Mouse (Mus musculus): ENCODE measurements around the gene Bcr.
"Not testable (repeated sequence)": the region's sequence is repeated elsewhere in the genome, so short reads cannot be mapped to it uniquely, and the experiment has no call there.

Gene Bcr

DNA sequence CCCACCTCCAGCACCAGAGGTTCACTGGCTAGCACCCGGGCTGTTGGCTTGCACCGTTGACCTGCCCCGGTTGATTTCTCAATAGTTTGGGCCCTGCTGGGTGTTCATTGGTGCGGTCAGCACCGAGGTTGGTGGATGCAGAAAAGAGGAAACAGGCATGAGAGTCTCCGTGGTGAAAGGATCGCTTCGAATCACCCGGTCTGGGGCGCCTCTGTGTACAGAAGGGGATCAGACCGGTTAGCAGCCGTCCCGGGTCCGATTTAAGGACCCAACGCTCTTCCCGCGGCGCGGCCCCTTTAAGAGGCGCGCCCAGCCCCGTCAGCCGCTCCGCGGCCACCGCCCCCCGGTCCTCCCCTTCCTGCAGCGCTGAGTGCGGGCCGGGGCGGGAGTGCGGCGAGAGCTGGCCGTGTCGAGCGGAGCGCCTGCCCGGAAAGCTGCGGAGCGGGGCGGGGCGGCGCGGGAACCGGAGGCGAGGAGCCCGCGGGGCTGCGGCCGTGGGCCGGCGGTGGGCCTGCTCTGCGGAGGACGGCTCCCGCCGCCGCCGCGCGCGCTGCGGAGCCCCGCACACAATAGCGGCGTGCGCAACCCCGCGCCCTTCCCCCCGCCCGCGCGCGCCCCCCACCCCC lies at the start of gene Bcr:
TSS of gene Bcr (plus strand) at position 376 of the 626 bp plus-strand sequence.
- peak; percentile 74 for DNase-seq

DNA sequence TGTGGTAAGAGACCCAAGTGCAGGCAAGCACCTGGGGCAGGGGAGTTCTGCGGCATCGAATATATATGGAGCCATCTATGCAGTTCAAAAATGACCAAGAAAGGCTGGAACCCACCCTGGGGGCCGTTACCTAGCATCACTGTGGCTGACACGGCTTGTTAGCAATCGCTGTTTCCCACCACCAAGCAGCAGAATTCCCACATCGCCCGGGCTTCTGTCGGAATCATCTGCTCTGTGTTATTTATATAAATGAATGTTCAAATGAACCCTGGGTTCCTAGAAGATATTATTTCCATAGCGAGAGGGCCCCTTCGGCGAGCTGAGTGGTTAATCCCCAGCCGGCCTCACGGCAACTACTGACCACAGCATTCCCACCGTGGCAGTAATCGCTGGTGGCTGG lies 49.7 kb upstream of the Bcr start:
- DNase-seq, result no peak

DNA sequence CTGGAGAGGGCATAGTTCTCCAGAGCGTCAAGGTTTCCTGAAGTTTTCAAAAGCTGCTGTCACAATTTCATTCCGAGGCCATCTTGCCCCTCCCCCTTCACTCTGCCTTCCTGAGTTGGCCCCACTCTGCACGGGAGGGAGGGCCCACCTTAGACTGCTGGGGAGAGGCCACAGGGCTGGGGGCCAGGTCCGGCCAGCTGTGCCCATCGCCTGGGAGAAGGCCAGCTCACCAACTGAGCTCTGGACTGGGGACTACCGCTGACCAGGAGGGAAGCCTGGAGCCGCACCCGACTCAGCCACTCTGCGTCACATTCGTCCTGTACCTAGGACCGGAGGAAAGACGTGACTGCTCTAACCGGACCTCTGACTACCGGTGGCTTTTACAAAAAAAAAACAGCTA lies 44.9 kb upstream of the Bcr start:
- DNase-seq, result no peak

DNA sequence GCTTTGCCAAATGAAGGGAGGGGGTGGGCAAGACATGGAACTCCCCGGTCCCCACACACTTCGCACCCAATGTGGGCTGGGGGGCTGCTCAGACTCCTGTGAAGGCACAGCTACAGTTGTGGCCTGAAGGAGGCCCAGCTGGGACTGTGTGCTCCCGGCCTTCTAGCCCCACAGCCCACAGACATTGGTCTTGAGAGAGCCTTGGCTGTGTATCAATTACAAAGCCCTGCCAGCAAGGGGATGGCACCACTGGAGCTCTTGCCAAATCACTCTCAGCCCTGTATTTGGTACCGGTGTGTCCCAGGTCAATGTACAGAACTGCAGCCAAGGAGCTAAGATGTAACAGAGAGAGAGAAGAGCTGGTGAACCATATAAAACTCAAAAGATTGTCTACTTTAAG lies 43.9 kb upstream of the Bcr start:
- DNase-seq, result no peak

DNA sequence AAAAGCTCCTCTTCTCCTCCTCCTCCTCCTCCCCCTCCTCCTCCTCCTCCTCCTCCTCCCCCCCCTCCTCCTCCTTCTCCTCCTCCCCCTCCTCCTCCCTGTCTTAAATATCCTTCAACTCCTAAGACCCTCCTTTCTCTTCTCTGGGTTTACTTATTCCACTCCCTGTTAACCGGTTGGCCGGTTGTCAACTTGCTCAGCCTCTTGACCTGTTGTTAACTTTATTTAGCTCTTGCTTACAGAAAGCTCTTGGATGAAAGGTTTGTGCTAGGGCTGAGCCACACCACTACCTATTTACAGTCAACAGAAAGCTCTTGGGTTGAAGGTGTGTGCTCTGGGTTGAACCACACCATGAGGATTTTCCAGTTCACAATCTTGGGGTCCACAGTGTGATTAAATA lies 40.1 kb upstream of the Bcr start:
- DNase-seq, result no peak

DNA sequence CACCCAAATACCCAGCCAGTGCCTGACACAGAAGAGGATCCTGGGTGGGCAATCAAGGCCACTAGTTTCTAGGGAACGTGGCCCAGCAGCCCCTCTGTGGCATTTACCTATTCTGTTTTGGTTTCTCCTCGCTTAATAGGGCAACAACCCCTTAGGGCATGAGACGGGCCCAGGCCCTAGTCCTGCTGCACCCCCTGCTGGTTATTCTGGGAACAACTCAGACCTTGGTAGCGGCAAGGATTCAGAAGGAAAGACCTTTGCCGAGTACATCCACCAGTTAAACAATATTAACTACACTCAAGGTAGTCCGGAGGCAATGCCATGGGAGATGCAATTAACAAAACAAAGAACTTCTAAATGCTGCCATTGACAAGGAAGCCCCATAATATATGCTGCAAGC lies 39.3 kb upstream of the Bcr start:
- DNase-seq, result peak; percentile 83

DNA sequence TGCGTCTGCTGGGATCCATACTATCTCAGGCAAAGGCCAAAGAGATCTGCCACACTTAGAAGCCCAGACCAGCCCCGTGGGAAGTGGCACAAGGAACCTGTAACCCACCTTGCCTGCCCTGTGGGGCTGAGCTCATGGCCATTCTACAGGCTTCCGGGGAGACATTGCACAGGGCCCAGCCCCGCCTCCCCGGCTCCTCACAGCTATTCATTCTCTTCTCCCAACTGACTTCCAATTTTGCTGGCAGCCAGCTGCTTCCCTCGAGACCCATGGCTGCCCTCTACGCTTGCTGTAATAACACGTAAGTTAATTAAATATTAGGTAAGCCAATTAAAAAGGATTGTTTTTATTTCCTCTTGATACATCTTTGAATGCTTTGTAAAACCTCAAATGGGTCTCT lies 33.9 kb upstream of the Bcr start:
- DNase-seq, result no peak

DNA sequence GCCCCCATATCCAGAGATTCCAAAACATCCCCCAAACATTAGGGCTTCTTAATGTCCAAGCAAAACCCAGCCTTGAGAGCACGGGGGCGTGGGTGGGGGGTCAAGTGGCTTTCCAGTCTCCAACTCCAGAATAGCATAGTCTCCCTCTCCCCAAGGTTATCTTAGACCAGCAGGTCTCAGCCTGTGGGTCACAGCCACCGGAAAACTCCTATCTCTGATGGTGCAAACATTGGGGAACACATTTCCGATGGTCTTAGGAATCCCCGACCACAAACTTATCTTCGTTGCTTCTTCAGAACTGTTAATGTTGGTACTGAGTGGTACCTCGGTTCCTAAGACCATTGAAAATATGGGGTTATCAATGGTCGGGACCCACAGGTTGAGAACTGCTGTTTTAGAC lies 31.6 kb upstream of the Bcr start:
- DNase-seq, result no peak

DNA sequence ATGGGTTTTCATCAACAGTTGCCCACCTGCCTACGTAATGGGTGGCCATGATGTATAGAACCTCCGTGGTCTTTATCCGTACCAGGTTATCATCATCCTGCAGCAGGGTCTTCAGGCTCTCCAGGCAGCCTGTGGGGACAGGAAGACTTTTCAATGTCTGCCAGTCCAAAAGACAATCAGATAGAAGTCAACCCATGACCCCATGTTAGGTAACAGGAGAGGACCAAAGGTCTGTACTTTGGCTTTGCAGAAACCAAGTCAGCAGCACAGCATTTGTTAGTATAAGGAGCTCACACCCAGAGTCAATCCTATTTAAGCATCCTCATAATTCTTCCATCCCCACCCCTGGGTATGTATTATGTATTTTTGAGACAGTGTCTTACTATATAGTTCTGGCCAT lies 30.7 kb upstream of the Bcr start:
- no peak for DNase-seq

DNA sequence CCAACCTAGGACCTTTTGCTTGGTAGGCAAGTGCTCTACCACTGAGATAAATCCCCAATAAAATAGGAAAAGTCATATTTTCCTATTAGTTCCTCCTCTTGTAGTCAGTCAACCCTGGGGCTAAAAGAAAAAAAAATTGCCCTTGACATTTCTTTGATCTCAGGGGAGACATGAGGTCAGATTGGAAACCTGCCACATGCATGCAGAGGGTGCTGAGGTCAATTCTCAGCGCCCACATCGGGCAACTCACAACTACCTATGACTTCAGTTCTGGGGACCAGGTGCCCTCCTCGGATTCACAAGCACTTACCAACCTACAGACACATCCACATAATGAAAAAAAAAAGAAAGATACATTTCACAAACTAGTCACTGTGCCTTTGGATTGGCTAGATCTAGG lies 30.2 kb upstream of the Bcr start:
- DNase-seq, result no peak

GRCm38 (mm10) chr10:75031345-75032114 lies 28.9 kb upstream of the Bcr start:
- no peak for DNase-seq

DNA sequence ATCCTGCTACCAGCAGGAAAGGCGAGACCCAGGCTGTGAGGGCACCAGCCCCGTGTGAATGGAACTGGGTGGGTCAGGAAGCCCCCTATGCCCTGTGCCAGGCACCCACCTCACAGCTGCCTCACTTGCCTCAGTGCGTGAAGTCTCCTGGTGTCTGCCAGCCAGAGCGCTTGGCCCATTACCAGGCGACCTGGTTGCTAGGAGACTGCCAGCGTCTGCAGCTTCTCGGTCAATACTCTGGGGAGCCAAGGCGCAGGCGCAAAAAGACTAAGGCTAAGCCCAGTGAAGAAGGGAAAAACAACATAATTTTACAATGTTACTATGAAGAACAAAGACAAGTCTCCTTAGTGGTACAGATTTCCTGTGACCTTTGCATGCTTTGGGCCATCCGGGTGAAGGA lies 28.0 kb upstream of the Bcr start, which contains the start of gene Rsph14:
TSS of gene Rsph14 (minus strand) at position 192 of the 400 bp plus-strand sequence.
- peak; percentile 61 for DNase-seq

DNA sequence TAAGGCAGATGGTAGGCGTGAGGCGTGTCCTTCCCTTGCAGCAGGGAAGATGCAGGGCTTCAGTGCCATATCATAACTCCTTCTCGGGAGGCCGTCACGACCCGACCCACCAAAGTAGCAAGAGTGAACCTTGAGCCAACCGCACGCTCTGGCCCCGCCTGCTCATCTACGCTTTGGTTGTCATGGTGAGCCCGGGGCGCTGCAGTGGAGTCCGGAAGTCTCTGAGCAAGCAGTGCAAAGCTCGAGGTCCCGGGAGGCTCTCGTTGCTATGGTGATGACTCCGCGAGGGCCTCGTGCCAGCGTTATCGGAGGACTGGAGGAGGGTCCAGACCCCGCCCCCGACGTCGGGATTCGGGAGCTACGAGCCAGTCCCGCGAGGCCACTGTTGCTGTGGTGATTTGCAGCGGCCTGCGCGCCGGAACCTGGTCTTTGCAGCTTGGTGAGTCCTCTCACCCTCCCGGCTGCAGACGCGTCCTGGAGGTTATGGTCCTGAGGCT lies 23.5 kb upstream of the Bcr start, which contains the start of gene Rab36:
TSS of gene Rab36 (plus strand) at position 176 of the 497 bp plus-strand sequence.
- DNase-seq, result peak; percentile 87

DNA sequence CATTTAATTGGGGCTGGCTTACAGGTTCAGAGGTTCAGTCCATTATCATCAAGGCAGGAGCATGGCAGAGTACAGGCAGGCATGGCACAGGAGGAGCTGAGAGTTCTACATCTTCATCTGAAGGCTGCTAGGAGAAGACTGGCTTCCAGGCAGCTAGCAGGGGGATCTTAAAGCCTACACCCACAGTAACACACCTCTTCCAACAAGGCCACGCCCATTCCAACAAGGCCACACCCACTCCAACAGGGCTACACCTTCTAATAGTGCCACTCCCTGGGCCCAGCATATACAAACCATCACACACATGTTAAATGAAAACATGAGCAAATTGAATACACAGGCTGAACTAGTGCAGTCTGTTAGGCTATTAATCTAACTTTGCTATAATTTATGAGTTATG lies 18.3 kb upstream of the Bcr start:
- not testable (repeated sequence) for DNase-seq

GRCm38 (mm10) chr10:75044459-75044858 lies 15.9 kb upstream of the Bcr start:
- DNase-seq, result no peak

GRCm38 (mm10) chr10:75045831-75046230 lies 14.6 kb upstream of the Bcr start:
- no peak for DNase-seq

DNA sequence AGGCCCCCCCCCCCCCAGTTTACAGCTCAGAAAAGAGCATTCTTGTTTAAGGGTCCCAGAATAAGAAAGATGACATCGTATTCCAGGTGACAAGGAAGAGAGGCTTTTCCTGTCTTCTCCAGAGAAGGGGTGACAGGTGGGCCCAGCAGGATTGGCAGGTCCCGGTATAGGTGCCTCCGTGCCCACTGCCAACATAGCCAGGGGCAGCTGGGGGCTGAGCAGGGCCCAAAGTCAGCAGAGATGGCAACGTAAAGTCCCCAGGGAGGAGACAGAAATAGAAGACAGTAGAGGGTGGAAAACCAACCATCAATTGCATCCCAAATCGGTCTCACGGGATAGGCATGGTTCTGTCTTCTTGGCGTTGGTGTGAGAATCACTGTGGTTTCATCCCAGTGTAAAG lies 11.7 kb upstream of the Bcr start:
- DNase-seq, result no peak

GRCm38 (mm10) chr10:75051364-75052074 lies 8.9 kb upstream of the Bcr start:
- no peak for DNase-seq

DNA sequence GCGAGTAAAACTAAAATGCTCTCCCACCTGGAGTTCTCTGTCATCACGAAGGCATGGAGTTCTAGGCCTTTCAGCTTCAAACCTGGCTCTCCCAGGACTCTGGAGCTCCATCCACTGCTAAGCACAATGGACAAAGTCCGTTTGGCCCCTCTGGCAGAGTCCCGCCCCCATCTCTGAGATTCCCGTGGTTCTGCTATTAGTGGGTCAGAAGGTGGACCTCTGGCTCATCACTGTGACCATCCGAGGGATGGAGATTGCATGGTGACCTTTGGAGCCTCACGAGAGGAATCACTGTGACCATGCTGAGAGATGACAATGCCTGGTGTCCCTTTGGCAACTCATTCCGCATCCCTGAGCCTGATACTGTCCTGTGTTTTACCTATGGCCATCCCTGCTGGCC lies 7.5 kb upstream of the Bcr start:
- DNase-seq, result no peak

DNA sequence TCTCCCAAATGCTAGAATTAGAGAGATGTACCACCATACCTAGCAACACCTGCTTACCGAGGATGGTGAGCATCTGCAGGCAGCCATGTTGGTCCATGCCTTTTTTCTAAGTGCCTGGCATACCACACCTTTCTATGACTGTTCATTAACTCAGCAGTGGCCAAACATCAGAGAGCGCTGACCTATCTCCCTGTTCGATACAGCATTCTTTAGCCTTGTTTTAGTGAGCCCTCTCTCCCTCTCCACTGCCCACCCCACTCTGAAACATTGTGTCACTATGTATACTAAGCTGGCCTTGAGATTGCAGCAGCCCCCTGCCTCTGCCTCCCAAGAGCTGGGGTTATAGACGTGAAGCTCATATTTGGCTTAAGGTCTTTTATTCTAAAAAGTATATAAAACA lies 6.7 kb upstream of the Bcr start:
- no peak for DNase-seq

DNA sequence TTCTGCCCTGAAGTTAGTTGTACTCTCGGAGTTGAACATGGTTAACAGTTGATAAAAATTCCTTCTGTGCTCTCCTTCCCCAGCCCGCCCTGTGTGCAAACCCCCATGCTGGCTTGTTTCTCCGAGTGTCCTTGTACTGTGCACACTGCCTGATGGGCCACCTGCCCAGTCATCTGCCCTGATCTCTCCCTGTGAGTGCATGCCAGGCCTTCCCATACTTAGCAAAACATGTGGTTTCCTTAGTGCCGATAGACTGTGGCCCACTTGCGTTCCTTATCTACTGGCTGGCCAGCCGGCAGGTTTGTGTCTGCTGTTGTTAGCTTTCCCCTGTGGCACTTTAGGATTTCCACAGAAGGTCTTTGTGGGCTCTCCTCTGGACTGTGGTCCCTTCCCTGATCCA lies 6.3 kb upstream of the Bcr start:
- DNase-seq, result no peak

DNA sequence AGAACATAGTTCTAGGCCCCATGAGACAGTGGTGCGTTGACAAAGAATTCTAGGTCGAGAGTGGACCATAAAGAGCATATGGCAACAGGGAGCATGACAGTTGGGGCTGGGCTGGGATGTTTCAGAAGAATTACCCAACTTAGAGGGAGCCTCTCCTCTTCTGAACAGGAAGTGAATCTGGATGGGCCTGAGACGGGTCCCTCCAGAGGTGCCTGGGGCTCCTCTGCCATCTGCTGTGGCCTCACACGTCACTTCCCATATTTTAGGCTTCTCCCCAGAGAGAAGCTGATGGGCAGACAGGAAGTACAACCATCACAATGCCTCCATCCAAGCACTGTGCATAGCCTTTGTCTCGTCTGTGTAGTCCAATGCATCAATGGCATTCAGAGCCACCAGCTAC lies 4.7 kb upstream of the Bcr start:
- DNase-seq, result no peak

- no peak for DNase-seq
These were observed 4.1 kb upstream of the Bcr start for GRCm38 (mm10) chr10:75056255-75056654.

DNA sequence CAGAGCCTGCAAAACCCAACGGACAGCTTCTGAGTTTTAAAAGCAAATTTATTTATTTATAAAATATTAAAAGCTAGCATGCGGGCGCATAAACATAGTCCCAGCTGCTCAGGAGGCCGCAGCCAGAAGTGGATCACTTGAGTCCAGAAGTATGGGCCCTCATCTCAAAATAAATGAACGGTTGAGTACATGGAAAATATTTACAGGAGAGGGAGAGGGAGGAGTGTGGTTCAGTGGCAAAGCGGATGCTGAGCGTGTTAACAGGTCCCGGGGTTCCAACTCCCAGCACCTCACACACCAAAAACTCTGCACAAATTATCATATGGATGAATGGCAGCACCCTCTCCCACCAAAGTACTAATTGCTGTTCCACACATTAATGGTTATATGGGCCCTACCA lies 2.1 kb upstream of the Bcr start:
- DNase-seq, result no peak

Data from cerebellum, adult 9-10 months (tissue).